Mouse (Mus musculus) stomach, postnatal 0 days (tissue): ENCODE results near the gene Dgki. TPM values are rescaled to one million over a fixed set of nuclear protein-coding genes. Genes with fewer than 3 reads are reported as not detected.

ENCODE experiments used
- ATAC-seq: fragments of 200-750 bp; cut with Nextera tagmentation; 2 replicates; pipeline ENCODE4 v1.8.0; 2017; ENCODE audit not compliant: low FRiP score, low TSS enrichment
- DNase-seq: peaks from one replicate; pipeline ENCODE4 v3.0.0-alpha.2; 2016; ENCODE audit warnings: low spot score
- H3K27ac ChIP-seq: fragments of 300-500 bp; sonication (generic); replicated peaks from 2 replicates; pipeline ENCODE4 v1.5.1; 2014; ENCODE audit warnings: mild to moderate bottlenecking, control low read depth
- H3K27me3 ChIP-seq: fragments of 300-500 bp; sonication (generic); 2 replicates; pipeline ENCODE4 v1.6.1; 2014; ENCODE audit warnings: low read length; ENCODE audit not compliant: control insufficient read depth, insufficient read depth
- H3K36me3 ChIP-seq: fragments of 300-500 bp; sonication (generic); 2 replicates; pipeline ENCODE4 v1.6.1; 2014; ENCODE audit warnings: low read length, mixed read lengths; ENCODE audit not compliant: control insufficient read depth, insufficient read depth
- H3K4me1 ChIP-seq: fragments of 300-500 bp; sonication (generic); replicated peaks from 2 replicates; pipeline ENCODE4 v1.6.1; 2014; ENCODE audit warnings: antibody characterized with exemption; ENCODE audit not compliant: control insufficient read depth, insufficient read depth
- H3K4me2 ChIP-seq: fragments of 300-500 bp; sonication (generic); replicated peaks from 2 replicates; pipeline ENCODE4 v1.6.1; 2014; ENCODE audit warnings: low read depth, mild to moderate bottlenecking, control low read depth, moderate library complexity
- H3K4me3 ChIP-seq: fragments of 300-500 bp; sonication (generic); 2 replicates; pipeline ENCODE4 v1.5.1; 2014; ENCODE audit warnings: low read depth, low read length, control low read depth
- H3K9ac ChIP-seq: fragments of 300-500 bp; sonication (generic); 2 replicates; pipeline ENCODE4 v1.6.1; 2014; ENCODE audit warnings: mild to moderate bottlenecking, low read length, control low read depth, mixed read lengths
- H3K9me3 ChIP-seq: fragments of 300-500 bp; sonication (generic); 2 replicates; pipeline ENCODE4 v1.6.1; 2016; ENCODE audit warnings: low read length; ENCODE audit not compliant: control insufficient read depth
- CTCF ChIP-seq: IDR thresholded peaks from 2 replicates; pipeline ENCODE4 v1.5.1; 2016; ENCODE audit warnings: antibody characterized with exemption, low read depth, mild to moderate bottlenecking, moderate library complexity
- EP300 ChIP-seq: optimal IDR thresholded peaks from 2 replicates; pipeline ENCODE3; 2016; ENCODE audit warnings: antibody characterized with exemption
- WGBS: fragments of 180-500 bp; shearing (Covaris S2); extraction: QIAGEN DNeasy Blood & Tissue Kit; methylation state at CpG from one replicate; pipeline ENCODE4 v1.1.7; 2014; 5-methylcytosine and 5-hydroxymethylcytosine counted together
- polyA plus RNA-seq: library from polyadenylated mRNA; unstranded; fragments of >200 nt; fragmentation: Nextera tagmentation; extraction: Ambion mirVana; gene quantifications from 2 replicates; pipeline ENCODE4 v1.2.1, GENCODE M21; 2015

Gene Dgki
- polyA plus RNA-seq, 1 experiment from 2014 or later = 0.39 TPM

DNA sequence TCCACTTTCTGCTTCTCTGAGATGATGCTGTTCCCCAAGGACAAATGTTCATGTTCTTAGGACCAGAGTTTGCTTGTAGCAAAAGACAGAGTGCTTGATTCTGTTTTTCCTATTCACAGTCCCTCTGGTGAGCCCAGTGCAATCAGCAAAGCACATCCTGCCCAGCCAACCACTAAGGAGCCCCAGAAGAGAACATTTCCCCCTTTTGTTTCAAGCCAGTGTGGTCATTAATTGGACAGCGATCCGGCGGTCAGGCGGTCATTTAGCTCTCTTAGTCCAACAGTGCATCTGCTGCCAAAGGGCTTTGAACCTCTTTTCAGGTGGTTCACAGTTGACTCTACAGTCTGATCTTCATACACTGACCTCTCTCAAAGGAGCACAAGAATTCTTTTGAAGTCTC lies 10.6 kb upstream of the Dgki start:
- H3K36me3 ChIP-seq = no peaks in the 10 kb centered on the region
- H3K27ac ChIP-seq = no peak overlapping the region
- DNase-seq = no peak
- no peak overlapping the region for H3K9ac ChIP-seq
- H3K4me3 ChIP-seq = no peak overlapping the region
- no peaks in the 10 kb centered on the region for H3K4me1 ChIP-seq
- no peaks in the 10 kb centered on the region for H3K27me3 ChIP-seq
- TF ChIP-seq EP300 (no peak), CTCF (no peak)
- no peaks in the 10 kb centered on the region for H3K9me3 ChIP-seq
- no peak overlapping the region for H3K4me2 ChIP-seq
- WGBS = 90% methylated on average over 4 of the region's 4 CpGs
- no peak for ATAC-seq

- DNase-seq = no peak
- TF ChIP-seq EP300 (no peak), CTCF (no peak)
Measured at GRCm38 (mm10) chr6:37306616-37307015, 6.6 kb upstream of the Dgki start.

DNA sequence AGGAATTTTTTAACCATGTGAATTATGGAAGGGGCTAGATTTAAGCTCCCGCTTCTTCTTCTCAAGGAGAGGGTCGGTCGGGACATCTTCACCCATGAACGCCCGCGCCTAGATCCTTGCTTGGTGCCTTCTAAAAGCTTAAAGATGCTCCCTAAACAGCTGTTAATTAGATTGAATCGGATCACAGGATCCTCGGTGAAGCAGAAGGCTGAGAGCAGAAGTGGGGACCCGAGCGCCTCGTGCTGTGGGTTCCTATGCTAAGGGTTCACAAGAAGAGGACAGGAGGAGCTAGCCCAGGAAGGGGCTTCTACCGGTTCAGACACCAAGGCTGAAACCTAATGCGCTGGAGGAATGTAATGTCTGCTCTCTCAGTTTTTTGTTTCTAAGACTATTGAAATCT lies 508 bp upstream of the Dgki start:
- H3K27me3 ChIP-seq = peaks cover 3% of the 10 kb centered on the region; the same call in 1 of the 2 replicates
- no peak for TF ChIP-seq EP300
- TF ChIP-seq CTCF = no peak
- H3K4me3 ChIP-seq = no peak overlapping the region
- no peak overlapping the region for H3K9ac ChIP-seq
- DNase-seq (no peak), ATAC-seq (no peak)
- no peaks in the 10 kb centered on the region; the same call in 1 of the 2 replicates for H3K4me1 ChIP-seq
- peak overlapping the region; percentile 97 for H3K4me2 ChIP-seq
- no peak overlapping the region for H3K27ac ChIP-seq
- H3K9me3 ChIP-seq = no peaks in the 10 kb centered on the region
- WGBS = 29% methylated on average over 13 of the region's 13 CpGs
- H3K36me3 ChIP-seq = no peaks in the 10 kb centered on the region

More at GRCm38 (mm10) chr6:37306616-37307015, 6.6 kb upstream of the Dgki start:
- 83% methylated on average over 1 of the region's 1 CpGs for WGBS
- H3K4me3 ChIP-seq = no peak overlapping the region
- H3K9me3 ChIP-seq = no peaks in the 10 kb centered on the region
- H3K36me3 ChIP-seq = no peaks in the 10 kb centered on the region
- no peak overlapping the region for H3K27ac ChIP-seq
- H3K9ac ChIP-seq = no peak overlapping the region
- H3K4me2 ChIP-seq = no peak overlapping the region
- ATAC-seq = no peak
- no peaks in the 10 kb centered on the region for H3K27me3 ChIP-seq
- H3K4me1 ChIP-seq = no peaks in the 10 kb centered on the region

- WGBS = 30% methylated on average over 4 of the region's 4 CpGs
- Histone ChIP-seq H3K4me1 (no peaks in the 10 kb centered on the region; the same call in 1 of the 2 replicates), H3K4me2 (peak overlapping the region; percentile 97), H3K36me3 (no peaks in the 10 kb centered on the region), H3K4me3 (peak overlapping the region; percentile 64), H3K9ac (no peak overlapping the region), H3K27ac (no peak overlapping the region), H3K9me3 (no peaks in the 10 kb centered on the region), H3K27me3 (peaks cover 3% of the 10 kb centered on the region; the same call in 1 of the 2 replicates)
- no peak for ATAC-seq
- no peak for DNase-seq
- no peak for TF ChIP-seq CTCF
- TF ChIP-seq EP300 = no peak
Measured at GRCm38 (mm10) chr6:37298982-37299381, 1.0 kb downstream of the Dgki start.

DNA sequence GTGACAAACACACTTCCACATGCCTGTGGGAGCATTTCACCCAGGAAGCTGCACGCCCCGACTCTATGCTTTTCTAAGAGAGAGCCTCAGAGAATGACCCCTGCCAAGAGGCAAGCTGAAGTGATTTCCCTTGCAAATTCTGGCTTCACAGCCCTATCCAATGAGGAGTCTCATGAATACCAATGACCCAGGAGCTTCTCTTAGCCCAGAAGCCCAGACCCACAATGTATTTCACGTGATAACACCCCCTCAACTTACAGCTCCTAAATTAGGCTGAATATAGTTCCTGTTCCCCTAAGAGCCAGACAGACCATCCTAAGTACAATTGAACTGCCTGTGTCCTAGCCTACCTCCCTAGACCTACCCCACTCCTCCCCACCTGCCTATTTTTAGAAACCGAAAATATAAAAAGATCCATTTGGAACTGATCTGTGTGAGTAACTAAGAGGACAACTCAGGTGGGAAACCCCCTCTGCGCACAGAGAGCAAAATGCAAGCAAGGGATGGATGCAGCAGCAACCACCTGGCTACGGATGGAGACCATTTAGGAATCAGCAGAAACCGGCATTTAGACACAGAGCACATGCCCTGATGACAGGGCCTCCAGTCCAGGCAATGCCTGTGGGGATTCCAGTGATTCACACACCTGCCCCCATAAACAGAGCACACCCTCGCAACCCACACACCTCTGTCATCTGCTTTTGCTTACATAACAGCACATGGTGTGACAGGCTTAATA lies 2.1 kb downstream of the Dgki start:
- no peak for ATAC-seq
- DNase-seq = no peak
- Histone ChIP-seq H3K4me1 (peaks cover under 1% of the 10 kb centered on the region; the same call in 1 of the 2 replicates), H3K9me3 (no peaks in the 10 kb centered on the region), H3K36me3 (no peaks in the 10 kb centered on the region), H3K4me3 (no peak overlapping the region), H3K9ac (no peak overlapping the region), H3K27me3 (peaks cover 3% of the 10 kb centered on the region; the same call in 1 of the 2 replicates), H3K27ac (no peak overlapping the region), H3K4me2 (no peak overlapping the region)
- TF ChIP-seq EP300 (no peak), CTCF (no peak)
- 66% methylated on average over 8 of the region's 8 CpGs for WGBS

DNA sequence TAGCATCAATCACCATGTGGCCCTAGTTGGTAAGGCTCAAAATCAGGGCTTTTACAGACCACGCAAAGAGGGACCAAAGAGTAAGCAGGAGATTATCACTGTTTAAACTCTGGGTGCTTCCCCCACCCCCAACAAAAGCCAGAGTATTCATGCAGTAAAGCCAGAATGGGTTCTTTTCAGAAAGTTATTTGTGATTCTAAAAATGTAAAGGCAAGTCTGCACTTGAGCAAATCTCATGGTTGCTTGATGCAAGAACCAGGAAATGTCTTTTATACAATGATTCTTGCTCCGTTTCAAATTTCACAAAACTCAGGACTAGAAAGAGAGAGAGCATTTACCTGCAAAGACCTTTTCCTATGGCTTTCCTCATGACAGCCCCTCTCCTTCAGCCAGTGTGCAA lies 7.9 kb downstream of the Dgki start:
- Histone ChIP-seq H3K9me3 (no peaks in the 10 kb centered on the region), H3K27ac (peak overlapping the region; percentile 61), H3K36me3 (no peaks in the 10 kb centered on the region), H3K4me3 (no peak overlapping the region), H3K4me1 (0 out of 2 replicates have a peak, but pooled peaks cover 2% of the 10 kb centered on the region), H3K9ac (no peak overlapping the region), H3K4me2 (no peak overlapping the region), H3K27me3 (no peaks in the 10 kb centered on the region)
- WGBS = 46% methylated on average over 2 of the region's 2 CpGs
- TF ChIP-seq CTCF (no peak), EP300 (no peak)
- DNase-seq (no peak), ATAC-seq (no peak)
